Mouse (Mus musculus) stomach, embryonic 15.5 days (tissue): Measurements from ENCODE around the gene March5. TPM values are rescaled to one million over a fixed set of nuclear protein-coding genes. Genes with fewer than 3 reads are reported as not detected.

Experiments
- polyA plus RNA-seq: library from polyadenylated mRNA; unstranded; fragments of >200 nt; fragmentation: Nextera tagmentation; extraction: Ambion mirVana; gene quantifications from 2 replicates; pipeline ENCODE4 v1.2.1, GENCODE M21; 2015

Gene March5
- polyA plus RNA-seq, 1 experiment from 2014 or later: 87.6 TPM

Other genes with a start within 250 kb of the March5 start
- gene Cpeb3, start 1.1 kb downstream of the March5 start, polyA plus RNA-seq: 1.3 and 1.7 TPM in 2 replicates
- 47.5 and 59.0 TPM in 2 replicates for gene Ide, start 130.3 kb downstream of the March5 start, polyA plus RNA-seq
- 48.6 and 53.0 TPM in 2 replicates for gene Kif11, start 168.9 kb downstream of the March5 start, polyA plus RNA-seq
- 18.2 and 23.9 TPM in 2 replicates for gene Hhex, start 227.3 kb downstream of the March5 start, polyA plus RNA-seq